Mouse (Mus musculus) lung, postnatal 25 days (tissue): ENCODE measurements at regions not wholly inside any gene's neighbourhood (a gene's known extent, or its start where the extent isn't known, plus 50 kb on each side); places are given as distances from the start of the nearest gene placed in this dataset.
A peak's percentile ranks its signal among the peaks of the same experiment; 100 is the strongest.

Source experiments
- DNase-seq: peaks from one replicate; pipeline ENCODE4 v3.0.0; 2022; ENCODE audit warnings: low spot score

GRCm38 (mm10) chr2:168338382-168338781 lies 56.8 kb upstream of the Kcng1 start:
- no peak for DNase-seq

DNA sequence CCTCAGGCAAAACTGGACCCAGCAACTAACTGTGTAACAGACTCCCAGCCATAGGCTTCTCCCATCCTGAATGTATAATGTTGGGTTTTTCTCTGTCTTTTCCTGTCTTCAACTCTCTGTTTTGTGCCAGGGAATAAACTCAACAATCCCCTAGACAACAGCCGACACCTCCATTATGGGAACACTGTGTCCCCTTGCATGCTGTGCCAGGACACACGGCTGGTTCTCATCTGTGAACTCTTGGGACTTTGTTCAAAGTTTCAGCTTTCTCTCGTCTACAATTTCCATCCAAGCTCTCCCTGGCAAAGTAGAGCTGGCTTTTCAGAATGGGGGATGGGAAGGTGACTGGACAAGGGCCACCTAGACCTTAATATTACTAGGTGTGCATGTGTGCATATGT lies 56.1 kb upstream of the Kcng1 start:
- peak; percentile 46 for DNase-seq

GRCm38 (mm10) chr2:168335739-168336385 lies 54.3 kb upstream of the Kcng1 start:
- no peak for DNase-seq

DNA sequence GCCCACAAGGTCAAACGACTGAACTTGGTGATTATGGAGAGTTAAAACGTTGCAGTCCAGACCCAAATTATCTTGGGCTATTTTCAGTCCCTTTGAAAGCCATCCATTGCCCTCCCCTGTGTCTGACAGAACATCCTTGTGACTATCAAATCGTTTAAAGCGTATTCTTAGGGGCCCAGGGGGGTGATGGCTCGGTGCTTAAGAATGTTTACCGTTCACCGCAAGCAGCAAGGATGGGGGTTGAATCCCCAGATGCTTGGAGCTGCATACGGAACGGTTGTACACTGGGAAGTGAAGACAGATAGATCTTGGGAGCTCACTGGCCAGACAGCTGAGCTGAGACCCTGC lies 52.7 kb upstream of the Kcng1 start:
- no peak for DNase-seq

DNA sequence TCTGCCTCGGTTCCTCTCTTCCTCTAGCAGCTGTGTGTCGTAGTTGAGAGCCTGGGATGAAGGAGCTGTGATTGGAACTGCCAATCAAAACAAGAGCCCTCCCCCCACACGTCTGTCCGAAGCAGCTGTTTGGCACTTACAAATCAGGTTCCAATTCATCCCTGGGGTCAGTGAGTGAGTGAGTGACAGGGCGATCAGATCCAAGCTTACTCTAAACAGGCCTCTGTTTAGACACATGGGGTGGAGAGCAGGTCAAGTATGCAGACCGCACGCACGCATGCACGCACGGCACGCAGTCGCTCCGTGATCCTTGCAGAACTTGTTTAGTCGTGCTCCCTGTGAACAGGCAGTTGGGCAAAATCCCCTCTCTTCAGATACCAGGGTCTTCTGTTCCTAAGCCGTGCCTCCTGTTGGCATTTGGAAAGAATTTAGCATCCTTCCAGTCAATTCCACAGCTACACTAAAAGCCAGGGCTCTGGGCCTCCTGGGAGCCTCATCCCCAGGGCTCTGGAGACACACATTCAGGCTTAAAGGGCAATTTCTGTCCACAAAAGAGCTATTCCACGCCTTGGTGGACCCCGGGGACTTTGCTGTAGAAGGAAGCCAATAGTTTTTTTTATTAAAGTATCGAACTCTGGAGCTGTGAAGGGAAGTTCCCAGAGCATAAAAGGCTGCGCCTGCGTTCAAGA lies 52.2 kb upstream of the Kcng1 start:
- peak; percentile 23 for DNase-seq

DNA sequence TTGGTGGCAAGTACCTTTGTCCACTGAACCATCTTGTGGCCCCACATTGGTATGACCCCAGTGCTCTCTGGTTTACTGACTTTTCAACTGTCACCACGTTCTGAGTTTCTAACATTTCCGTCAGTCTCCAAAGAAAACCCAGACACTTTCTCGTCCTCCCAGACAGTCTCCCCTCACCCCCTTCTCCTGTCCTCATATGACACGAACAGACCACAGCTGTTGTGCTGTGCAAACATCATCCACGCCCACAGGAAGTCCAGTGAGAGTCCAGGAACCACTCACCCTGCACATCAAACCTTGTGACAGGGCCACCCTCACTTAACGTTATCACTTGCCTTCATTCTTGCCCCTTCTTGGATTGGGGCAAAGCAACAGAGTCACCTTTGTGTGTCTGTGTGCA lies 51.4 kb upstream of the Kcng1 start:
- DNase-seq, result peak; percentile 52
